ENCODE assay signal across 12 mouse cellular contexts in genomic region chr1:53856501-53857103, GRCm38 (mm10).
DNase-seq lines count a peak whose midpoint lies in the region; ATAC-seq lines count a peak whose summit lies in the region.
"Had no signal": no experiment of that assay in that cellular context is flagged by ENCODE, and none has a peak within 500 bp of the region (broad histone marks: within the 10 kb centered on the region; RNA-seq: fewer than 3 reads in every experiment).

No protein-coding gene starts in this region.

- DNase-seq in CD4-positive, CD25-positive, alpha-beta regulatory T cell, adult 2 months (ENCODE audit: low read depth, low spot score), result peak; percentile 10
- DNase-seq in ovary, adult 18-20 months (ENCODE audit: low spot score), result peak; percentile 6
- DNase-seq in ovary, postnatal 10 days (ENCODE audit: low spot score), result no peak
- DNase-seq in embryo, embryonic 10 days (ENCODE audit: low spot score), result no peak
- no peak for DNase-seq in adrenal gland, postnatal 25 days
- DNase-seq in Muller cell, postnatal 12 days (ENCODE audit: inconsistent ontology term), result no peak
- DNase-seq: adrenal gland, adult 8-10 months; cerebellum, adult 11-12 months; left cerebral cortex, postnatal 4 days had no signal

- ATAC-seq in CD4-positive, CD25-positive, alpha-beta regulatory T cell, adult 4 months, result no peak
- ATAC-seq in megakaryocyte progenitor cell, adult 5-6 weeks (replicated peaks; ENCODE audit: poor library complexity), result peak; percentile 85
- ATAC-seq: intestine, embryonic 16.5 days had no signal

Comparison
In these comparisons a context has a peak if more than half of its experiments do, and no peak if none do; other contexts are left out.
1. DNase-seq: peak in CD4-positive, CD25-positive, alpha-beta regulatory T cell, adult 2 months (single experiment) and ovary, adult 18-20 months (single experiment); none in ovary, postnatal 10 days (single experiment), embryo, embryonic 10 days (single experiment), adrenal gland, postnatal 25 days (single experiment) and Muller cell, postnatal 12 days (single experiment).